Mouse (Mus musculus) myocyte (in vitro differentiated cells): ENCODE results near the gene Agap3. TPM values are rescaled to one million over a fixed set of nuclear protein-coding genes. Genes with fewer than 3 reads are reported as not detected.

ENCODE experiments used
- H3K27me3 ChIP-seq: one replicate; pipeline ENCODE4 v1.6.1; 2011; ENCODE audit not compliant: control insufficient read depth, insufficient read depth, insufficient read length
- H3K36me3 ChIP-seq: one replicate; pipeline ENCODE4 v1.6.1; 2011; ENCODE audit not compliant: control insufficient read depth, insufficient read depth
- H3K4me2 ChIP-seq: one replicate; pipeline ENCODE4 v1.6.1; 2011; ENCODE audit warnings: low read depth, control low read depth
- H3K4me3 ChIP-seq: one replicate; pipeline ENCODE4 v1.5.1; 2011; ENCODE audit warnings: mild to moderate bottlenecking, control low read depth, moderate library complexity
- H3K79me2 ChIP-seq: one replicate; pipeline ENCODE4 v1.6.1; 2011; ENCODE audit not compliant: control insufficient read depth, insufficient read depth
- H3ac ChIP-seq: one replicate; pipeline ENCODE4 v1.6.1; 2011; ENCODE audit not compliant: control insufficient read depth, insufficient read length
- CEBPB ChIP-seq: IDR thresholded peaks from 2 replicates; pipeline ENCODE4 v1.6.1; 2011; ENCODE audit warnings: mild to moderate bottlenecking, moderate library complexity; ENCODE audit not compliant: poor library complexity, insufficient read depth, severe bottlenecking
- E2F4 ChIP-seq: IDR thresholded peaks from one replicate; pipeline ENCODE4 v1.6.1; 2011; ENCODE audit warnings: mild to moderate bottlenecking, control low read depth, moderate library complexity; ENCODE audit not compliant: insufficient read depth
- MAX ChIP-seq: IDR thresholded peaks from one replicate; pipeline ENCODE4 v1.6.1; 2011; ENCODE audit warnings: low read depth, mild to moderate bottlenecking, control low read depth
- MYOD1 ChIP-seq, 3 experiments: IDR thresholded peaks; one replicate each; pipeline ENCODE4 v1.6.1; 2011; ENCODE audit warnings: control low read depth in 2 of 3, low read depth in 2 of 3, mild to moderate bottlenecking in 2 of 3, moderate library complexity in 1 of 3; ENCODE audit not compliant: insufficient read length in 2 of 3, control insufficient read depth in 1 of 3
- MYOG ChIP-seq, 3 experiments: IDR thresholded peaks; one replicate each; pipeline ENCODE4 v1.6.1; 2011; ENCODE audit warnings: control low read depth in 2 of 3, low read depth in 2 of 3, mild to moderate bottlenecking in 2 of 3; ENCODE audit not compliant: insufficient read length in 2 of 3, control insufficient read depth in 1 of 3, insufficient read depth in 1 of 3
- POLR2A ChIP-seq: IDR thresholded peaks from one replicate; pipeline ENCODE4 v1.6.1; 2011; ENCODE audit warnings: low read depth, mild to moderate bottlenecking, control low read depth, moderate library complexity; ENCODE audit not compliant: insufficient read length
- POLR2AphosphoS2 ChIP-seq: IDR thresholded peaks from one replicate; pipeline ENCODE4 v1.6.1; 2011; ENCODE audit warnings: low read depth, control low read depth; ENCODE audit not compliant: insufficient read length
- REST ChIP-seq: IDR thresholded peaks from one replicate; pipeline ENCODE4 v1.6.1; 2011; ENCODE audit warnings: mild to moderate bottlenecking, control low read depth, moderate library complexity; ENCODE audit not compliant: insufficient read depth, insufficient read length
- SRF ChIP-seq: IDR thresholded peaks from one replicate; pipeline ENCODE4 v1.6.1; 2011; ENCODE audit warnings: low read depth; ENCODE audit not compliant: control insufficient read depth, insufficient read length
- TCF12 ChIP-seq: IDR thresholded peaks from one replicate; pipeline ENCODE4 v1.6.1; 2011; ENCODE audit warnings: mild to moderate bottlenecking, control low read depth; ENCODE audit not compliant: poor library complexity, insufficient read depth, severe bottlenecking
- TCF3 ChIP-seq: IDR thresholded peaks from one replicate; pipeline ENCODE4 v1.6.1; 2011; ENCODE audit warnings: low read depth, control low read depth; ENCODE audit not compliant: insufficient read length
- USF1 ChIP-seq: IDR thresholded peaks from one replicate; pipeline ENCODE4 v1.6.1; 2011; ENCODE audit warnings: low read depth, mild to moderate bottlenecking, control low read depth, moderate library complexity
- polyA plus RNA-seq: library from polyadenylated mRNA; unstranded; fragments of >200 nt; fragmentation: generic; extraction: Trizol; gene quantifications from one replicate; pipeline ENCODE4 v1.2.1, GENCODE M21; 2012; ENCODE audit warnings: missing spikeins

The Agap3 gene
- polyA plus RNA-seq, 1 experiment: 119 TPM

GRCm38 (mm10) chr5:24537618-24538017 lies 85.6 kb downstream of the Agap3 start:
- H3K79me2 ChIP-seq: no peaks in the 10 kb centered on the region
- no peak overlapping the region for H3K4me3 ChIP-seq
- H3K27me3 ChIP-seq: peaks cover 69% of the 10 kb centered on the region
- TF ChIP-seq CEBPB (no peak), REST (no peak), TCF3 (peak; percentile 94), MAX (no peak), MYOG (IDR thresholded peaks at IDR 0.05; ENCODE audit: control insufficient read depth in 1 of 3, insufficient read depth in 1 of 3, insufficient read length in 2 of 3, low read depth in 2 of 3) (peak; percentile 76 to 97 (median 95)), POLR2AphosphoS2 (no peak), POLR2A (no peak), TCF12 (no peak), MYOD1 (IDR thresholded peaks at IDR 0.05; ENCODE audit: control insufficient read depth in 1 of 3, insufficient read length in 2 of 3, low read depth in 2 of 3) (peak in 2 of 3 experiments; percentile 85 to 98)
- H3K4me2 ChIP-seq: no peak overlapping the region
- H3ac ChIP-seq: no peak overlapping the region
- H3K36me3 ChIP-seq: no peaks in the 10 kb centered on the region

- no peak overlapping the region for H3ac ChIP-seq
- TF ChIP-seq REST (no peak), TCF12 (no peak), POLR2A (no peak), MAX (no peak), E2F4 (no peak), MYOG (IDR thresholded peaks at IDR 0.05; ENCODE audit: control insufficient read depth in 1 of 3, insufficient read depth in 1 of 3, insufficient read length in 2 of 3, low read depth in 2 of 3) (no peak), TCF3 (no peak), SRF (no peak), POLR2AphosphoS2 (no peak), CEBPB (no peak), USF1 (no peak), MYOD1 (IDR thresholded peaks at IDR 0.05; ENCODE audit: control insufficient read depth in 1 of 3, insufficient read length in 2 of 3, low read depth in 2 of 3) (no peak)
- H3K79me2 ChIP-seq: no peaks in the 10 kb centered on the region
- H3K4me3 ChIP-seq: no peak overlapping the region
- no peak overlapping the region for H3K4me2 ChIP-seq
- no peaks in the 10 kb centered on the region for H3K36me3 ChIP-seq
- H3K27me3 ChIP-seq: peaks cover 48% of the 10 kb centered on the region
These were observed 87.8 kb downstream of the Agap3 start for GRCm38 (mm10) chr5:24539571-24540296.

DNA sequence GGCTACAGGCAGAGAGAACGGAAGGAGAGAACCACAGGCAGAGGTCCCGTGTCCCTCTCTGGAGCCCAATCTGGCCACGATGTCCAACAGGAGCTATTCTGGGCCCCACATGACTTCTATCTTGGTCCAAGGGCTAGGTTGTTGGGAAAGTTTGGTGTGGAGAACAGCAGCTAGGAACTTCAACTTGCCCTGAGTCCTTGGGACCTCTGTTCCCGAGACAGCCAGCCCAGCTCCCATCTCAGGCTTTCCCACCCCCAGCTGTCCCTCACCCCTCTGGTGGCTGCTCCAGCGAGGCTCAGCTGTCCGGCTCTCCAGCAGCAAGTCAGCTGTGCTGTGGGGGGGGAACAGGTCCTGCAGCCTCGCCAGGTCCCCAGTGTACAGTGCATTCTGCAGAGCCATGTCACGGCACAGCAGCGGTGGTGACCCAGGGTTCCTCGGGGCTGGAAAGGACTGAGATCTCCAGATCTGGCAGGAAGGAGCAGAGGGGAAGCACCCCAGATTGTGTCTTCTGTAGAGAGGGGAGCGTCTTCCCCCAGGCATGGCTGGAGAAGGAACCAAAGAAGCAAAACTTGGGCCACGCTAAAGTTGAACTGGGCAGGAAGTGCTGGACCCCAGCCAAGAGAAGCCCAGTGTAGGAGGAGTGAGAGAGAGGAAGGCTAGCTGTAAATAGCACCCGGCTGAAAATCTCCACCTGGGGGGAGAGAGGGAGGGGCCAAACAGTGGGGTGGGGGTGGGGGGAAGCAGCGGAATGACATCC lies 88.6 kb downstream of the Agap3 start, which contains the start of gene Asb10:
Gene Asb10 (minus strand): TSS at position 592 of the 757 bp plus-strand sequence.
- peaks cover 44% of the 10 kb centered on the region for H3K27me3 ChIP-seq
- no peaks in the 10 kb centered on the region for H3K36me3 ChIP-seq
- H3ac ChIP-seq: no peak within 1 kb of the TSS
- peak within 1 kb of the TSS; percentile 59 for H3K4me2 ChIP-seq
- no peak within 1 kb of the TSS for H3K4me3 ChIP-seq
- H3K79me2 ChIP-seq: no peaks in the 10 kb centered on the region
- peak in 2 of 3 experiments; percentile 45 to 83 for TF ChIP-seq MYOD1 (IDR thresholded peaks at IDR 0.05; ENCODE audit: control insufficient read depth in 1 of 3, insufficient read length in 2 of 3, low read depth in 2 of 3)
- TF ChIP-seq E2F4: no peak
- no peak for TF ChIP-seq SRF
- TF ChIP-seq MYOG (IDR thresholded peaks at IDR 0.05; ENCODE audit: control insufficient read depth in 1 of 3, insufficient read depth in 1 of 3, insufficient read length in 2 of 3, low read depth in 2 of 3): peak; percentile 63 to 91 (median 89)

- no peak overlapping the region for H3K4me3 ChIP-seq
- no peak for TF ChIP-seq USF1
- TF ChIP-seq MAX: no peak
- no peak for TF ChIP-seq POLR2AphosphoS2
- no peak for TF ChIP-seq TCF3
- no peak for TF ChIP-seq CEBPB
- TF ChIP-seq POLR2A: no peak
- TF ChIP-seq MYOD1 (IDR thresholded peaks at IDR 0.05; ENCODE audit: control insufficient read depth in 1 of 3, insufficient read length in 2 of 3, low read depth in 2 of 3): no peak
- no peak for TF ChIP-seq E2F4
- TF ChIP-seq MYOG (IDR thresholded peaks at IDR 0.05; ENCODE audit: control insufficient read depth in 1 of 3, insufficient read depth in 1 of 3, insufficient read length in 2 of 3, low read depth in 2 of 3): no peak
- H3K27me3 ChIP-seq: peaks cover 38% of the 10 kb centered on the region
- H3K4me2 ChIP-seq: no peak overlapping the region
- no peak overlapping the region for H3ac ChIP-seq
- H3K79me2 ChIP-seq: no peaks in the 10 kb centered on the region
- H3K36me3 ChIP-seq: no peaks in the 10 kb centered on the region
These were observed 89.2 kb downstream of the Agap3 start for GRCm38 (mm10) chr5:24541144-24541569.
